Mouse (Mus musculus): ENCODE data around the gene Tmem108. TPM values are rescaled to one million over a fixed set of nuclear protein-coding genes. Genes with fewer than 3 reads are reported as not detected.
A peak's percentile ranks its signal among the peaks of the same experiment; 100 is the strongest.

Tmem108 gene
- polyA plus RNA-seq, 1 experiment, result 28.2 TPM

DNA sequence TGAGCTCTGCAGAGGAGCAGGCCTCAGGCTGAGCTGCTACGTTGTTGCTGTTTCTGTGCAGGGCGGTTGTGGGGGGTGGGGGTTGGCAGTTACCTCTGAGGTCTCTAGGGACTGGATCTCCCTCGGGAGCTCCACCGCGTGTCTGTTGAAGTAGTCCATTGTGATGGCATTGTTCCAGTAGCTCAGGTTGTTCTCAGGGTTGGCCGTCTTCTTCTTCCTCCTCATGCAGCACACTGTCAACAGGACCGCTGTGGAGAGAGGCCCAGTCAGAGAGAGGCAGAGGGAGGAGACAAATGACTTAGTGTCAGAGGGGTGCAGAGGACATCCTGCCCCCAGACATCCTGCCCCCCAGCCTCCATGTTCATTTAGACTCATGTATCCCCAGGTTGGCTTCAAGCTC is 272.5 kb downstream of the Tmem108 start:
- no peak for TF ChIP-seq CTCF (IDR thresholded peaks at IDR 0.05; ENCODE audit: borderline replicate concordance, extremely low read depth, insufficient read depth, insufficient read length)
- no peak for TF ChIP-seq POLR2A (IDR thresholded peaks at IDR 0.05; ENCODE audit: borderline replicate concordance, extremely low read depth, insufficient read depth, insufficient read length, poor library complexity, severe bottlenecking)
- DNase-seq (ENCODE audit: low read depth), result no peak

DNA sequence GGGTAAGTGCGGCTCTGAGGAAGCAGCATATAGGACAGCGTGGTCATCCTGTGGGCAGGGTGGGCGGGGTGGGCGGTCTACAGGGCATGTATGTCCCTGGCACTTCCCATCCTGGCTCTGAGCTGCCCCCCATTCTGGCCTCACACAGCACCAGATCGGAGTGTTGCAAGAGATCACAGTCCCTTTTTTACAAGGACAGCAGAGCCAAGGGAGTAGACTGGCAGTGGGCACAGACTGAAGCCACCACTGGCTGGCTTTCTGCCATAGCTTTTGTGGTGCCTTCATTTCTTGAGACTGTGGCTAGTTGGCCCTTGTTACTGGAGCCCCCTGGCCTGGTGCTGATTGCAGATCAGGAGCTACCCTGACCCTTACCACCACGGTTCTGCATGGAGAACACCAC is 275.4 kb downstream of the Tmem108 start:
- DNase-seq (ENCODE audit: low read depth), result no peak

DNA sequence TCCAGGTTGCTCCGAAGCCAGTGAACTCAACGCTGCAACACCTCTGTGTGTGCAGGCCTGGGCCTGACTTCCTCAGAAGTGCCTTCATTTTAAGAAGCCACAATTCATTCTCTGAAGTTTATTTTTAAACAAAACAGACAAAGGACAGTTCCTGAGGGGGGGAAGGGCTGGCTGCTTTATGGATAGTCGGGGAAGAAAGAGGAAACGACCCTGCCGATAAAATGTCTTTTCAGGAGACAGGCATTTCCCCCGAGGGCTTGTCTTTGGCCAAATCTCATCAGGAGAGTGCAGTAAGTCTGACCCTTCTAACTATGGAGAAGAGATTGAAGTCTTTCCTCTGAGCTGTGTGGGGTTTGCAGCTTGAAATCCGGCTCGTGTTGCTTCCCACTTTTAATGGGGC is 276.0 kb downstream of the Tmem108 start:
- no peak for DNase-seq (ENCODE audit: low read depth)

More for the DNA sequence above, 275.4 kb downstream of the Tmem108 start:
- TF ChIP-seq CTCF (IDR thresholded peaks at IDR 0.05; ENCODE audit: borderline replicate concordance, extremely low read depth, insufficient read depth, insufficient read length) (no peak), POLR2A (IDR thresholded peaks at IDR 0.05; ENCODE audit: borderline replicate concordance, extremely low read depth, insufficient read depth, insufficient read length, poor library complexity, severe bottlenecking) (no peak)

DNA sequence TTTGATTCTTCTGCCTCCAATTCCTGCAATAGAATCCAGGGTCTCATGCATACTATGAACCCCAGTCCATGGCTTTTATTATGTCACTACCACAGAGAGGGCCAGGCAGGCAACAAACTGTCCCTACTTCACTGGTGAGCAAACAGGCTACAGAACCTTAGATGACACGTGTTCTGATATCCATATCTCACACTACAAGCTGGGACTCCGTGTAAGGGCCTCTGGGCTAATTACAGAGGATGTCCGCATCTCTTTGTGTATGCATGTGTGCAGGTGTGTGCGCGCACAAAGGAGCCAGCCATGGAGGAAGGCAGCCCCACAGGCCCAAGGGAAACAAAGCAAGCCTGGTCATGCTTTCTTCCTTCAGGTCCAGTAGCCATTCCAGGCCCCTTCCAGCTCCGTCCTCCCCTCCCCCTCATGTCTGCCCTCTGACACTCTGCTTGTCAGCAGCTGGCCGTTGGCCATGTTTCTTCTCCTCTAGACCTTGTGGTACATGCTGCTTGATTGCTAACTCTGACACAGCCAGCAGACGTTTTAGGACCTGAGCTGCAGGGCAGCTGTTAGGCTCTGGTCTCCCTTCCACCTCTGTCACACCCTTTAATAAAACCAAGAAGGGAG is 280.9 kb downstream of the Tmem108 start:
- DNase-seq (ENCODE audit: low read depth), result peak; percentile 73

More for the DNA sequence above, 276.0 kb downstream of the Tmem108 start:
- no peak for TF ChIP-seq CTCF (IDR thresholded peaks at IDR 0.05; ENCODE audit: borderline replicate concordance, extremely low read depth, insufficient read depth, insufficient read length)
- TF ChIP-seq POLR2A (IDR thresholded peaks at IDR 0.05; ENCODE audit: borderline replicate concordance, extremely low read depth, insufficient read depth, insufficient read length, poor library complexity, severe bottlenecking), result no peak

DNA sequence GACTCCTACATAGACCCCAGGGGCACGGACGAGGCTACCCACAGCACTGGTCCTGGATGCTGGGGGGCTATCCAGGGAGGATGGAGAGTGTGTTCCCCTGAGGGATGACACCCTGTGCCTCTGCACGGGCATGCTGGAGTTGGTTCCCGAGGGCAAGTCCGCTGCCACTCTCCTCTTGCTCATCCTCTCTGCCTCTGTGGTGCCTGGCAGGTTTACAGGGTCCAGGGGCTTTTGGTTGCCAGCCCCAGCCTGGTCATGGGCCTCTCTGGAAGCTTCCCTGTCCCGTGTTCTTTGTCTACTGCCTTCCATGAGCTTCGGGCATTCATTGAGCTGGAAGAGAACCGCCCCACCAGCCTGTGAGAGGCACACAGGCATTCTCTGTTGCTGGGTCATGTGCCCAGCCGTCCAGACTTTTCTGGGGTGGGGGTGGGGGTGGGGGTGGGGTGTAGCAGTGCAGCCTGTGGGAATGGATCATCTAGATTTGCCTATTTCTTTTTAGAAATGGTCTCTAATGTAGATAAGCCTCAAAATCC is 281.5 kb downstream of the Tmem108 start, which contains the start of gene Bfsp2:
Gene Bfsp2, minus strand, starts transcription at position 377 of the 533 bp plus-strand sequence.
- DNase-seq (ENCODE audit: low read depth), result peak; percentile 59
- TF ChIP-seq CTCF (IDR thresholded peaks at IDR 0.05; ENCODE audit: borderline replicate concordance, extremely low read depth, insufficient read depth, insufficient read length) (no peak), POLR2A (IDR thresholded peaks at IDR 0.05; ENCODE audit: borderline replicate concordance, extremely low read depth, insufficient read depth, insufficient read length, poor library complexity, severe bottlenecking) (no peak)

More for the DNA sequence above, 280.9 kb downstream of the Tmem108 start:
- TF ChIP-seq POLR2A (IDR thresholded peaks at IDR 0.05; ENCODE audit: borderline replicate concordance, extremely low read depth, insufficient read depth, insufficient read length, poor library complexity, severe bottlenecking) (no peak), CTCF (IDR thresholded peaks at IDR 0.05; ENCODE audit: borderline replicate concordance, extremely low read depth, insufficient read depth, insufficient read length) (no peak)

DNA sequence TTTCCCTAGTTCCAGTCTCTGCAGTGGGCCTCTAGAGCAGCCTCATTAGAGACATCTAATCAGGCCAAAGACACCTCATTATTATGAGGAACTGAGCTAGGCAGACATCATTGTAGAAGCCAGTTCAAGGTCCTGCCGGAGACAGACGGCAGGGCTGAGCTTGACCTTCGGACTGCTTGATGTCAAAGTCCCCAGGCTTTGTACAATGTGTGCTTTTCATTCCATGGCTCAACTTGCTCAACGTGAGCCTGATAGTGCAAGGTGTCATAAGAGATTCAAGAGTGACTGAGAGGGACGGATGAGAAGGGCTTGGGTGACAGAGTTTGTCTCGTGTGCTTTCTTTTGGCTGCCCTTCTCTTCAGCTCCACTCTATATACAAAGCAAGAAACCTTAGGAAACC is 286.2 kb downstream of the Tmem108 start:
- no peak for DNase-seq (ENCODE audit: low read depth)
- TF ChIP-seq CTCF (IDR thresholded peaks at IDR 0.05; ENCODE audit: borderline replicate concordance, extremely low read depth, insufficient read depth, insufficient read length) (no peak), POLR2A (IDR thresholded peaks at IDR 0.05; ENCODE audit: borderline replicate concordance, extremely low read depth, insufficient read depth, insufficient read length, poor library complexity, severe bottlenecking) (no peak)

DNA sequence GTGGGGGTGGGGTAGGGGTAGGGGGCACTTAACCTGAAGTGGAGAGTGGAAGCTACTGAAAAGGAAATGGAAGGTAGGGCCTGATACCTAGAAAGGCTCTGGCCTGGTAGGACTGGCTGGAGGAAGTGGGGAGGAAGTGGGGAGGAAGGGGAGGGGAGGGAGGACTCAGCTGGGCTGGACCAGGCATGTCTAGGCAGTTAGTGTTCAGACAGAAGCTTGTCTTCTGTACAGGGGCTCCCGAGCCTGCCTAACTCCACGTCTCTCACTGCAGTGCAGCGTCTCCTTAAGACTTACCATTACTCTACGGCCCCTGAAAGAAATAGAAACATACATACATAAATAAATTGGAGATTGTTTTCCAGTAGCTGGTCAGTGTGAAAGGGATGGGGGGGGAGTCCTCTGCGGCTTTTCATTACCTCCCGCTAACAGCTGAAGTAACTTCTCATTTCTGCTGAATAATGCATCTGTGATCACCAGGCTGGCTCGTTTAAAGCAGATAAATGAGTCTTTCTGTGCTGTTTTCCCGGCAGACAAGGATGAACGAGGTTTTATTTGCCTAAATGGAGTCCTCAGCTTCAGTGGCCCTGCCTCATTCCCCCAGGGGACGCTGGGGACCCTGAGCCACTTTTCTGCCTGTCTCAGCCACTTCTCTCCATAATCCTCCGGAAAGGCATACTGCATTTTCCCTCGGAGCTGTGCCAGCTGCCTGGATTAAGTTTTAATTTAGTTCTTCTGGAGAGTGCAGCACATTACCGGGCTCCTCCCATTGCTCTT is 287.5 kb downstream of the Tmem108 start:
- peak; percentile 87 for DNase-seq (ENCODE audit: low read depth)

DNA sequence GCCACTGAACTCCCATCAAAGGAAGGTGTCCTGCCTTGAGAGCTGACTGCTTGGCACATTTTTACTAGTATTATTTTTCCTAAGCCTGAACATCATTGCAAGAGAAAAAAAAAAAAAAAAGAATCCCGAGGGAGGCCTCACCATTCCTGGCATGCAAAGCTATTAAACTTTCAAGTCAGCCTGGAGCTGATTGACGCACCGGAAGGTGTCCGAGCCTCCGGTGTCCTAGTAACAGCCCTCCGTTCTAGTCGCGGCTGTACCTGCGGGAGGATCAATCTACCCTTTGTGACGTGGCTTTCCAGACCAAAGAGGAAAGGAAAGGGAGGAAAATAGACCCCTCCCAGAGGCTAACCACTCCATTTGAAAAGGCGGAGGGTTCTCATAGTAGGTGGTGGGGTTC is 289.9 kb downstream of the Tmem108 start:
- no peak for TF ChIP-seq CTCF (IDR thresholded peaks at IDR 0.05; ENCODE audit: borderline replicate concordance, extremely low read depth, insufficient read depth, insufficient read length)
- no peak for TF ChIP-seq POLR2A (IDR thresholded peaks at IDR 0.05; ENCODE audit: borderline replicate concordance, extremely low read depth, insufficient read depth, insufficient read length, poor library complexity, severe bottlenecking)
- DNase-seq (ENCODE audit: low read depth), result peak; percentile 53

More for the DNA sequence above, 287.5 kb downstream of the Tmem108 start:
- TF ChIP-seq POLR2A (IDR thresholded peaks at IDR 0.05; ENCODE audit: borderline replicate concordance, extremely low read depth, insufficient read depth, insufficient read length, poor library complexity, severe bottlenecking) (no peak), CTCF (IDR thresholded peaks at IDR 0.05; ENCODE audit: borderline replicate concordance, extremely low read depth, insufficient read depth, insufficient read length) (no peak)

DNA sequence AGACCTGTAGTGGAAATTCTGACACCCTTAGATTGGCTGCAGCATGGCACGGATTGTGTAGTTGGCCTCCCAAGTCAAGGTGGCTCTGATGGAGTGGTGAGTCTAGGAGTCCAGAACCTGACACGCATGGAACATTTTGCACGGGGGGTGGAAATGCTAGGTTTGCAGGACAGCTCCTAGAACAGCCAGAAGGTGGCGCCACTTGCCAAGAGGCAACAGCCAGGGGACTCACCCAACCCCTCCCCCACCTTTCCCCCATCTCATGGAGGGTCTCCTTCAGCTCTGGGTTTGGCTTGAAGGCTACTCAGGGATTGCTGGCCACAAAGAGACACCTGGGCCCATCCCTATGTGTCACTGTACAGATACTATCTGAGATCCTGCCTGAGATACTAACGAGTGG is 292.1 kb downstream of the Tmem108 start:
- DNase-seq (ENCODE audit: low read depth), result no peak
- TF ChIP-seq POLR2A (IDR thresholded peaks at IDR 0.05; ENCODE audit: borderline replicate concordance, extremely low read depth, insufficient read depth, insufficient read length, poor library complexity, severe bottlenecking) (no peak), CTCF (IDR thresholded peaks at IDR 0.05; ENCODE audit: borderline replicate concordance, extremely low read depth, insufficient read depth, insufficient read length) (peak; percentile 53)

DNA sequence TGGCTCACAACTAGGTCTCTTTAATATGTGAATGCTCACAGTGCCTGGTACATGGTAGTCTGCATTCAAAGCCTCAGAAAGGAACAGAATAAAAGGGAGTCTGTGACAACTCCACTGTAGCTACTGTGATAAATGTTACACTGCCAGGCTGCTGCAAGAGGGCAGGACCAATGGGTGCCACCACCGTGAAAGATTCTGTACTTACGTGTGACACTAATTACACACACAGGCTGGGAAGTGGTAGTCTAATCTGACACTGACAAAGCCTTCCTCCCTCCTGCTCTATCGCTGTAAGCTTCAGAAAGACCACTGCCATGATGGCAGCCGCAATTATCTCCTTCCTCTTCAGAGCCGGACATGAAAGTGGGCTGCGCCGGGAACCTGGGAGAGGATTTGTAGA is 292.7 kb downstream of the Tmem108 start:
- no peak for TF ChIP-seq CTCF (IDR thresholded peaks at IDR 0.05; ENCODE audit: borderline replicate concordance, extremely low read depth, insufficient read depth, insufficient read length)
- TF ChIP-seq POLR2A (IDR thresholded peaks at IDR 0.05; ENCODE audit: borderline replicate concordance, extremely low read depth, insufficient read depth, insufficient read length, poor library complexity, severe bottlenecking), result no peak
- peak; percentile 59 for DNase-seq (ENCODE audit: low read depth)

DNA sequence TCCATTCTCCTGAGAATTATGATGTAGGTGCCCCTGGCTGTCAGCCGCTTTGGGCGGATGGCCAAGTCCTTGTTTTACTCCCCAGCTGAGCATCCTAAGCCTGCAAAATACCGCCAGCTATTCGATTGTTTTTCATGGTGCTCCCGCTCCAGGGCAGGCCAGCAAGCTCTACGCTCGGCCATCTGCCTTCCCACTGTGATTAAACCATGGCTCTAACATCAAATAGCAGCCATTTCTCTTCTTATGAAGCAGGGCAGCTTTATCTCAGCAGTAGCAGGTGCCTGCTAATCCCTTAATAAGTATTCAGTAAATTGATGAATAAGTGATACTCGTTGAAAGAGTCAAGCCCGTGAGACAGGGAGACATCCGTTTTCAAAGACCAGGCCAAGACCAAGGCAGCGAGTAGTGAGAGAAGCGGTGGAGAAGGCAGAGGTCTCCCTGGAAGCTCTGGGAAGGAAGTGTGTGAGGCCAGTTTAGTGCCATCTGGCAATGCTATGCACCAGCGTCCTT is 295.9 kb downstream of the Tmem108 start:
- DNase-seq (ENCODE audit: low read depth), result peak; percentile 94
- TF ChIP-seq CTCF (IDR thresholded peaks at IDR 0.05; ENCODE audit: borderline replicate concordance, extremely low read depth, insufficient read depth, insufficient read length), result no peak

Measured in brain, embryonic 14.5 days (tissue).